Mouse (Mus musculus) cerebellum, postnatal 4 days (tissue): ENCODE data around the gene Farp1.
"Not testable (repeated sequence)": the region's sequence is repeated elsewhere in the genome, so short reads cannot be mapped to it uniquely, and the experiment has no call there.

Experiments
- DNase-seq, 2 experiments: peaks; one replicate each; pipeline ENCODE4 v3.0.0; 2022; ENCODE audit warnings: low spot score in 2 of 2, mixed read lengths in 1 of 2

Farp1 gene

DNA sequence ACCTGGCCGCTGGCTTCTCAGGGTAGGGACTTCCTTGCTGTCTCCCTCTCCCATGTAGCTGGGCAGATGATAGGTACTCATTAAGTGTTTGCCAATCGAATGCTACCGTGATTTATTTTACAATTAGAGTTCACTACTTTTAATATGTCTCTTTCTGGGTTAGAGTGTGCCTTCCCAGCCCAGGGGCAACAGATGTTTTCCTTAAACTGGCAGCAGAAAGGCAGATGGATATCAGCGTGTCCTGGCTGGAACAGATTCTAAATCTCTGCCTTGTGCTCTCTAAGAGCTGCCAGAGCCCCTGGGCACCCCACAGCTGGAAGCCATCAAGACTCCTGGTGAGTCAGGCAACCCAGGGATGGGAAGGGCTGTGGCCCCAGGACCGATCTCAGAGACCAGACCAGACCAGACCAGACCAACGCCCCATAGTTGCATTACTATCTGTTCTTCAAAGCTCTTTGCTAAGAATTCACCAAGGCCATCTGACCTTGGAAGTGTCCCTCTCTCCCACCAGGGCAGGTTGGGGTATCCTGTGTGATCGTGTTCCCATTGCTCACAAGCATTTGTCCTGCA is 69.8 kb downstream of the Farp1 start:
- no peak for DNase-seq

DNA sequence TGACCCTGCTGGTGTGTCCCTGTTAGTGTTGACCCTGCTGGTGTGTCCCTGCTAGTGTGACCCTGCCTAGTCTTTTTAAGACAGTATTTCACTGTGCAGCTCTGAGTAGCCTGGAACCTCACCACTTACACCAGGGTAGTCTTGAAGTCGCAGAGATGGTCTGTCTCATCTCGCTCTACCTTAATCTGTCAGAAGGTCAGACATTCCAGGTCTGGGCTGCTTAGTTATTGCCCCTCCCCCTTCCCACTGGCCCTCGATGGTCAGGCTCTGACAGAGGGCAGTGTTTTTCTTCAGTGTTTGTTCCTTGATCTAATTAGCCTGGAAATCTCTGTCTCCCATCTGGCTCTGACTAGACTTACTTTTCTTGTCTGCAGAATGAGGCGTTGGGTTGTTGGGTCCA is 71.9 kb downstream of the Farp1 start:
- no peak for DNase-seq

DNA sequence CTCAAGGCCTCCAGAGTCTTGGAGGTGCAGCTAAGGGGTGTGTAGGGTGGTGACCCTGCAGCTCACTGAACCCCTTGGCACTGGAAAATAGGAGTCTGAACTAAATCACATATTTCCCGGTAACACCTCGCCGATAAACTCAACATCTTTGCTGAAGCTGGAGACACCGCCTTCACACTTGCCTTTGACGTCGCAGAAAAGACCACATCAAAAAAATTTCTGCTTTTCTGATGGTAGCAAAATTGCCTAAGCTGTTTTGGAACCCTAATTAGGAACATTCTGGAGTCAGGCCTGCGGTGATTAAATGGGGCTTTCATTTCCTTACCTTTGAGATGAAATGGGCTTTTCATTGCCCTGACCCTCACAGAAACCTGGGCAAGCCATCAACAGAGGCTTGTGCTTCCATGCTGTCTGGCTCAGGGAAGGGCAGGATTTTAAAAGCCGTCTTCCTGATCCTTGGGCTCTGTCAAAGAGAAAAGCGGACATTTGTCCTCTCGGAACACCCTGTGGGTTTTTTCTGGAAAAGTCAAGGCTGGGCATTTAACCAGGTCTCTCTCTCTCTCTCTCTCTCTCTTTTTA is 72.8 kb downstream of the Farp1 start:
- DNase-seq, result no peak

DNA sequence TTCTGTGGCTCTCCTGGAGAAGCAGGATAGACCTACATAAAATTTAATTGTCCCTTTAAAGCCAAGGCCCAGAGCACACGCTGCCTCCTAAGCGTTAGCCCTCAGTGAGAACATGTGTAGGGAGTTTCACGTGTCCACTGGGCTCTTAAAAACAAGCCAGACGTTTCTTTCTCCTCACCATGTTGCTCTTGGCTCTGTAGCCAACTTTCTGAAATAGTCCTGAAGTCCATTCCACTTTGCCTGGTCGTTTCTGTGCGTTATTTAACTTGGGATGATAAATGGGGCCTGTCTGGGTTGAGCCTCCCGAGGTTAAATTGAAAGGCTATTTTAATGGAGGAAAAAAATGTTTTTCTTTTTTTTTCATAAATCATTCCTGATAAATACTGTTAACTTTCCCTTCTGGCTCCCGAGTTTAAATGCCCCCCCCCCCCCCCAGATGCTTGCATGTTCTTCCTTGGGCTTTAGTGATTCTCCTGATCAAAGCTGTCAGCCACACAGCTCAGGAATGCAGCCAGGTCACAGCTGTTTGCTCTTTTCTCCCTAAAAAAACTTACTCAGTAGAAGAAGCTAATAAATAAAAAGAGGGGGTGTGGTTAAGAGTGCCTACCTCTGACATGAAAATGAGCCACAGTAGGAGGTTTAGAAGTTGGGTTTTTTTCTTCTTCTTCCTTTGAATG is 73.6 kb downstream of the Farp1 start:
- DNase-seq, result no peak

DNA sequence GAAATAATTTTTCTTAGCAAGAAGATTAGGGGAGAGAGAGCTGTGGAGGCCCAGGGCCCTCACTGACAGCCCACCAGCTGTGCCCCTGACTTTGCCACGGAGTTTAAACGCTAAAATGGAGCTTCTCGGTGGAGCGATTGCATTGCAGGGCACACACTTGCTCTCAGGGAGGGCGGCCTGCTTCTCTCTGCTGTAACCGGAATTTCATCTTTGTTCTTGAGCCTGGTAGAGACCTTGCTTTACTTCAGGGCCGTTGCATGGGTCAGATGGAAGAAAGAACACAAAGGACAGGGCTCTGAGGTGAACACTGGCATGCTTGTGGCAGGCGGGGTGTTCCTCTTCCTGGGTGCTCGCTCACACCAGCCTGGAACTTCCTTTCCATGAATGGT is 74.1 kb downstream of the Farp1 start:
- no peak for DNase-seq

DNA sequence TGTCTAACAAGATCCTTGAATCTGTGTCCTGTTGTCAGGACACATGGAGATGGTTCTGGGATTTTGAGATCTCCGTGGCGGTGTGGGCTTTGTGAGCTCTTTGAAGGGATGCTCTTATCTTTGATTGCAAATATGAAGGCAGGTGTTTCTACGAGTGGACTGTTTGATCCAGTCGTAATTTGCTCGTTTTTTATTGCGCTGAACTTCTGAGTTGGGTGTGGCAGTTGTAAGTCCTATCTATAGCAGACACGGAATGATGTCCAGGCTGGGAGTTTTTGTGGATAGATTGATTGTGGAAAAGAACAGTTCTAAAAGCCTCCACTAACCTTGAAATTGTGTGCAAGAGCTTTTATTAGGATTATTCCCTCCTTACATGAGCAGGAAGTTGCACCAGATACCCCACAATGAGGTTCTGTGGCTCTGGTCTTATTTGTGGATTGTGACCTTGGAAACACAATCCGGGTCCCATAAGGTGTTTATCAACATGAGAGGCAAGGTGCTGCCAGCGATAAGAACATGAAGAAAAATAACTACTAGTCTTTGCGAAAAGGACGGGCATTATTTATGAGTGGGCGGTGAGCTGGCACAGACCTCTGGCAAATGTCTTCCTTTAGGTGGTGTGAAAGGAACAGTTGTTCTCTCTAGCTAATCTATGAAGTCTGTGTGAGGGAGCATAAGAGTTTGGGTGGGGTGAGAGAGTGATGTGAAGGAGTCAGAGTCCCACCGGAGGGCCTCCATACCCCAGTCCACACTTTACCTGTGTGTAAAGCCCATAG is 75.7 kb downstream of the Farp1 start:
- DNase-seq, result no peak

DNA sequence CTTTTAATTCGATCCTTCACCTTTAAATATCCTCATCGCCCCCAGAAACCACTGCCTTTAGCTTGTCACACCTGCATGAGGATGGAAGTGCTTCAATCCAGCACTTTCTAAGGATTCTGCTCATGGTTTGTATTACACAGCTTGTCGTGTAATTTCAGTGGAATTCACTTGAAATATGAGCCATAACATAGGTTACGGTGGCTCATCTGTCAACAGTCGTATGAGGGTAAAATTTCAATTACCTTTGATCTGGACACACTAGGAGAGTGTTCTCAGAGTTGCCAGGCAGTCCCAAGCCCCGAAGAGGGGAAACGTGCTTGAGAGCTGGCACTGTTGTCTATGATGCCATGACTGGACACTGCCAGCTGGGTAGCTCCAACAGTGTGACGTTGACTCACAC is 77.1 kb downstream of the Farp1 start:
- DNase-seq, result no peak

DNA sequence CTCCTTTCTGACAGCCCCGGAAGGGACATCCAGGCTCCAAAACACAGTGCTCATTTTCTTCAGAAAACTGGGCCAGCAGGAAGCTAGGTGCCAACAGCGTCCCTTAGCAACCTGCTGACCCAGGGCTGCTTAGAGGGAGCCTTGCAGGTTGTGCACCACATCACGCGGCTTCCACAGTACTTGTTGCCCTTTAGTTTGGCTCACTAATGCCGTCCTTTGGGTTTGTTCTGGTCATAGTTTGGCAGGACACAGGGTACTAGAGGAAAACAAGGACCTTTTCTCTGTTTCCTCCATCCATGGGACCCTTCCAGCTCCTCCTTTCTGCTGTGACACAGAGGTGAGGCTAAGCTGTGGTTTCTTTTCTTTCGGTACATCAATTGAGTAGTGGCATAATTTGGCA is 78.8 kb downstream of the Farp1 start:
- DNase-seq, result no peak

DNA sequence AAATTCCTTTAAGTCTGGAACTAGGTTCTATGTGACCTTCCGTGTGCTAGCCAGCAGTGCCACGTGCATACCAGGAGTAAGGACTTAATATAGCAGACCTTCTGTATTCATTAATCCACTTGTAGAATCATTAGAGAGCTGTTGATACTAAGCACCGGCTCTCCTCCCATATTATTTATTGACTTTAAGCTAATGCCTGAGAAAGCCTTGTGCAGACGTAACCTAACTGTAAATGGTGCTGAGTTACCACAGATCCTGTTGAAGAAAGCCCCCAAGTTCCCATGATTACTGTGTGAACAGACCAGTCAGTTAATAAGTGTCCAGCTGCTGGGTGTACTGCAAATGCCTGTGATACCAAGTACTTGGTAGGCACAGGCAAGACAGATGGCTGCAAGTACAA is 81.7 kb downstream of the Farp1 start:
- no peak for DNase-seq

DNA sequence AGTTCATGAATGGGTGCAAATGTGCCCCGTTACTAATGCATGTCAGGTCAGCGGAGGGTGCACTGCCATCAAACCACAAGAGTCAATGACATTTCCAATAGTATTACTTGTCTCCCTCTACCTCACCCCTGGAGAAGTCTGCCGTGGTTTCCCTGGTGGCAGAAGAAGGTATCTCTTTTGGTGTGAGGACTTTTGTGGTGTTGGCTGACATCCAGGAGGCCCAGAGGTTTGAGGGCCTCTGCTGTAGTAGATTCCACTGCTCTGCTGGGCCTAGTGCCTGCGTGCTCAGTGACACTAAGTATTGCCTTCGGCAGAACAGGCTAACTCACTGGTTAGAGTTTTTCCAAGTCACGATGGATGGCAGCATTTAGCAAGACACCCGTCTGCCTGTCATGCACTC is 83.9 kb downstream of the Farp1 start:
- DNase-seq, result no peak

DNA sequence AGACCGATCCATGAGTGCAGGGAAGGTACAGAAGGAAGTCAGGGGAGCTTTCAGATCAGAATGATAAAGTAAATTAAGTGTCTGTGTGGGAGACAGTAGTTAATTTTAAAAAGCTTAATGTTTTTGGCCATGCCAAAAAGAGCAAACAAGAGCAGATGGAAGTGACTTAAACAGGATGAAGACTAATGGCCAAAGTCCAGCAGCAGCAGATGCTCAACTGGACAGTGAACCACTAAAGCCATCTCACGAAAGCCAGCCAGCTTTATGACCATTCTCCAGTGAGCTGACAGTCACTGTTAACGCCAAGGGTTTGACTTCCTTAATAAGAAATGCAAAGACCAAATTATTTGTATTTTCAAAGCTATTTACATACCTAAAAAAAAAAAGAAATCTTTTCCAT is 86.7 kb downstream of the Farp1 start:
- no peak for DNase-seq

DNA sequence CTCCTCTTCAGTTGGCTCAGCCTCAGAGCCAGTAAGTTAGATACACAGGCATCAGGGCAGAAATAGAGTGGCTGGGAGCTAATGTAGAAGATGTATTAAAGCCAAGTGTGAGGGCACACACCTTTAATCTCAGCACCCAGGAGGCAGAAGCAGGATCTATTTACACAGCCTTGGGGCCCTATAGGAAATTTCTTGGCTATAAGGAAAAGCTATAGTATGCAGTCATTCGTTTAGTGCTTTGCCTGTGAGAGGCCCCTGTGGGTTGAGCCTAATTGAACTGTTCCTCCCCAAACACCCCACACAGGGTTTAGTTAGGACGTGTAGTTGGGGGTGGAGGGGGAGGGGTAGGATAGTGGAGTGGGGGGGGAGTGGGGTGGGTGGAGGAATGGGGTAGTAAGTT is 87.9 kb downstream of the Farp1 start:
- DNase-seq, result no peak

DNA sequence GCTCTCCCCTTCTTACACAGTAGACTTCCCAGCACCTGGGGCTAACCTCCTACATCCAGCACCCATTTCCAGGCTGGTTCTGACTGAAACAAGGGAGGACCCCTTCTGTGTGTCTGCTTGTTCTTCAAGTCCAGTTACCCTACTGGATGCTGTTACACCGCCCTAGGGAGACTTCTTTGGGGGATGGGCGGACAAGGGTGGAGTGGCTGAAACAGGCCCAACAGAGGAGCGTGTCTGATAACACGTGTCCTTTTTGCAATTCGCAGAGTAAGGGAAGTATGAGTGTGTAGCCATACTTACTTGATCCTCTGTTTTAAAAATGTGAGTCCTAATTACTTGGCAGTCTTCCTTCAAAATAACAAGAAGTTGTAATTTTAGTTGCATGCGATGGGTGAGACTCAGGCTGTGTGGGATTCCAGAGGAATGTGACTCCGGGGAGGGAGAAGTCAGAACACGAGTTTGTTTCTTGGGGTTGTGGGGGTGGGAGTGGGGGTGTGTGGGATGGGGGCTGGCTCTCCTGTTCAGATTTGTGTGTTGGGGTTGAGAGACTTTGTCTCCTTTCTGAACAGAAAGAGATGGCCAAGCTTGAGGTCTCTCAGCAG is 89.5 kb downstream of the Farp1 start:
- no peak for DNase-seq

DNA sequence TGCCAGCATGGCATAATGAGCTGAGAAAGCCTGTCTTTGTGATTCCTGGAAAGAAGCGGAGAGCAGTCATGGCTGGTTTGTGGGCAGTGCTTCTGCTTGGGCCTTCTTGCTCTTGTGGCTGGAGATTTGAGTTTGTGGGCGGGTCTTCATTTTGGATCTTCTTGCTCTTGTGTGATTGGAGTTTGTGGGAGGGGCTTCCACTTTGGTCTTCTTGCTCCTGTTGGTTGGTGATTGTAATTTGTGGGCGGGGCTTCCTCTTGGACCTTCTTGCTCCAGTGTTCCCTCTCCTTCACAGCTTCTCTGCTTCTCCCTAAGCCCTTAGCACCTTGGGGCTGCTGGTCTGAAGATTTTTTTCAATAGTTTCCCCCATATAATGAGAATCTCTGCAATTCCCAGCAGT is 90.7 kb downstream of the Farp1 start:
- no peak for DNase-seq

DNA sequence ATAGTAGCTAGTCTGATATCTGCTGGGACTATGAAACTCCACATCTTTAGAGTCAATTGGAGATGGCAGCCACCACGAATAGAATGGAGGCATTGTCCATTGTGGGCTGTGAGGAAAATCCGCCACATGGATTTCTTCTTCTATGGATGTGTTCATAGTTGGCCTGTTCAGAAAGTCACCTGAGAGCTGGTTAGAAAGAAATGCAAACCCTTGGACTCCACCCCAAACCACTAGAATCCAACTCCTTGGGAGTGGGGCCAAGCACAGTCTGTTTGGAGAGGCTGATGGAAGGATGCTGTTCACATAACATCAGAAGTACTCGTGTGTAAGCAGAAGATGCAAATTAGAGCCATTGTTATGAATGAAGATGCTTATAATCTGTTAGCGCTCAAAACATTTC is 91.3 kb downstream of the Farp1 start:
- DNase-seq, result no peak

DNA sequence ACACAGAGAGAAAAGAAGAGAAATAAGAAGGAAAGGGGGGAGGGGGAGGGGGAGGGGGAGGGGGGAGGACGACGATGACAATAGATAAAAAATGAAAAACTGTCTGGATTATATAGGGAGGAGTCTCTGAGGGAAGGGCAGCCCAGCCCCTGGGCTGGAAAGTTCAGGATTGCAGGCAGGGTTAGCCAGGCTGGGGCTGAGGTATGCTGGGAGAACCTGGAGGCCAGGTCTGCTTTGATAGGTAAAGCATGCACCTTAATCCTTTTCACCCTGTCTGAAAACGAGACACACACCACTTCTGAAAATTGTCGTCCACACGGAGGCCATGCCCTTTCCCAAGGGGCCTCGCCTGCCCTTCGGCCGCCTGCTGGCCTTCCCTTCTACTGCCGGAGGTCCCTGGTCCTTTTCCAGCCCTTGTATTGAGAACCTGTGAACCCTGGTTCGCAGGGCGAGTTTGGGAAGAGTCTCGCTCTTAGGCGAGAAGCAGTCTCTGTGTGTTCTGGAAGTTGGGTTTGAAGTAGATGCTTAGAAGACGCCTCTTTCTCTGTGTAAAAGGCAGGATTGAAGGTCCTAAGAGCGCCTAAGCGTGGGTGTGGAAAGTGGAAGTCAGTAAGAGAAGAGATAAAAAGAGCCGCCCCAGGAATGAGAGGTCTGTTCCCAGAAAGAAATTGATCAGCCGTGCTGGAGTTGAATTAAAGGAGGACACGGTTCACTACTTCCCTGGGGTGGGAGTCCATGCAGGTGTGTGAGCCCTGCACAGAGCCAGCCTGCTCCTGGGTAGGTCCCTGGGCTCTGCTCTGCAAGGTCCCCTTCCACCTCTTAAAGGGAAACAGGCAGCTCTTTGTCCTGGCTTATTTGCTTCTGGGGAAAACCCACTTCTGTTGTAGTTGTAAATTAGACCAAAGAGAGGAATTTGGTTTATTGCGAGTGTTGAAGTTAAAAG is 94.1 kb downstream of the Farp1 start:
- DNase-seq, result no peak

DNA sequence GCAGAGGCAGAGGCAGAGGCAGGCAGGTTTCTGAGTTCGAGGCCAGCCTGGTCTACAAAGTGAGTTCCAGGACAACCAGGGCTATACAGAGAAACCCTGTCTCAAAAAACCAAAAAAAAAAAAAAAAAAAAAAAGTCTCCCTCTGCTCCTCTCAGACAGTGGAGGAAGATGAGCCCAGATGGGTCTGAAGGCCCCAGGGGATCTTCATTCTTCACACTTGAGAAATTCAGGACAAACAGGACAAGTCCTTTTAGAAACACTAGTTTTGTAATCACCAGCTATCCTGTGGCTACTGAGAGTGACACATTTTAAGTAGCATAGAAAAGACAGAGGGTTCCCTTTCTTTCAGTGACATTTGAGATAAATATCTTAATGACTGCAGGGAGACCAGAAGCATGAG is 95.4 kb downstream of the Farp1 start:
- not testable (repeated sequence) for DNase-seq

DNA sequence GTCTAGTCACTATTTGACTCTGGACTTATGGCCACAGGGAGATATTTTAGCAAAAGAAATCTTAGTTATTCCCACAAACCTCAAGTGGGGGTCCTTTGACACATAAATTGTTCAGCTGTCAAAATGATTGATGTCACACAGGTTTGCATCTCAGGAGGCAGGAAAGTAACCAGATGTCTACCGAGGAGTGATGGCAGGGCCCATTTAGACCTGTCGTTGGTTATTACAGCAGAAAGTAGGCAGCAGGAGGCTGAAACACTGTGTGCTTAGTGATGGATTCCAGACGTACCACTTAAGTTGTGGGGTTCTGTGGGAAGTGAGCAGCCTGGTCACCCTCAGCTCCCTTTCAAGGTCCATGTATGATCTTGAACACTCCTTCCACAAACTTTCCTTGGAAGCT is 99.4 kb downstream of the Farp1 start:
- DNase-seq, result no peak

DNA sequence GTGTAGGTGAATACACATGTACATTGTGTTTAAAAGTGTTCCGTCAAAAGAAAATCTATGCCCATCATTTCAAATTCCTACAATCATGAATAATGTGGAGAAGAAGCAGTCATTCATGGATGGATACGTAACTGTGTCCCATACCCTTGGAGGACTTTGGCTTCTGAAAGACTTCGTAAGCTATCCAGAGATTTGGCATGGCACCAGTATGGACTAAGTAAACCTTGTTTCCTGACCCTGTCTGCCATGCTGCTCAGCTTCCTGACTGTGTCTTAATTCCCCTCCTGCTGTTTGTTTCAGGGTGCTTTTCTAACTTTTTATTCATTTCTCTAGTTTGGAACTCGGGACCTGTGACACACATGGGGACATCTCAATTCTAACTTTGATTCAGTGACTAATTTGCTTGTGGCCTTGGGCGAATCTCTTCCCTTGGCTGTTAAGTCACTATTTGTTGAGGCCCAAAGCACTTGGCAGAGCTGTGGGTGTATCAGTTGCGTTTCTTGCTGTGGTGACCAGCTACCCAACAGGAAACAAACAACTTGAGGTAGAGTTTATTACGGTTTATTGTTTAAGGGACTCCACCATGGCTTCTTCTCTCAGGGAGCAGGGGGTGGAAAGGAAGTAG is 108.9 kb downstream of the Farp1 start:
- no peak for DNase-seq

DNA sequence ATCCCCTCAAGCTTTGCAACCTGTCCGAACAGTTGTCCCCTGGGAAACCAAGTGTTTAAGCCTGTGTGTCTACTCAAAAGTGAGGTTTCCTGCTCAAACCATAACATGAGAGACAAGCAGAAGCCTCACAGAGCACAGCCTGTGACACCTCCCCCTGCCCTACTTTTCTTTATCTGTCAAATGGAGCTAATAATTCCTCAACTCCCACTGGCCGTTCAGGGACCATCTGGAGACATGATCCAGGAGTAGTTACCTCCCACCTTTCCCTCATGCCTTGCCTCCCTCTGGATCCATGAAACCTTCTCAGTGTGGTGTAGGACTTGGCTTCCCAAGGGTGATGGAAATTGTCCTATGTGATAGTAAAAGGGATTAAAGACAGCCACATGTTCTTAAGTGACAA is 109.5 kb downstream of the Farp1 start:
- DNase-seq, result no peak

DNA sequence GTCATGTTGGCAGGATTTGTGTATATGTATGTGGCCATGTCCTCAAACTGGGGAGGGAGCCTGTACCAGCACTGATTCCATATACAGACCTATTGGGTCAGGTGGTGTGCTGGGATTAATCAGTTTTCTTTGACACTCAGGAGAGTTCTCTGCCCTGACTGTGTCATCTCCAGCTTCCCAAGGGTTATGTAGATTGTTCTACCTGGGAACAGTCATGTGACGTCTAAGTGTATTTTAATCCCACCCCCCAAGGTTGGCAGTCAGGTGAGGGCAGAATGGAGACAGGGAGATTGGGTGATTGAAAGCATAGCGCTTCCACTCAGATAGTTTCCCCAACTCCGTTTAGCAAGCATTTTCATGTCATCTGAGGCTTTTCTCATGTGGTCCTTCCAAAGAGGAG is 110.3 kb downstream of the Farp1 start:
- no peak for DNase-seq
